Mouse (Mus musculus): ENCODE measurements at regions not wholly inside any gene's neighbourhood (a gene's known extent, or its start where the extent isn't known, plus 50 kb on each side); places are given as distances from the start of the nearest gene placed in this dataset.

DNA sequence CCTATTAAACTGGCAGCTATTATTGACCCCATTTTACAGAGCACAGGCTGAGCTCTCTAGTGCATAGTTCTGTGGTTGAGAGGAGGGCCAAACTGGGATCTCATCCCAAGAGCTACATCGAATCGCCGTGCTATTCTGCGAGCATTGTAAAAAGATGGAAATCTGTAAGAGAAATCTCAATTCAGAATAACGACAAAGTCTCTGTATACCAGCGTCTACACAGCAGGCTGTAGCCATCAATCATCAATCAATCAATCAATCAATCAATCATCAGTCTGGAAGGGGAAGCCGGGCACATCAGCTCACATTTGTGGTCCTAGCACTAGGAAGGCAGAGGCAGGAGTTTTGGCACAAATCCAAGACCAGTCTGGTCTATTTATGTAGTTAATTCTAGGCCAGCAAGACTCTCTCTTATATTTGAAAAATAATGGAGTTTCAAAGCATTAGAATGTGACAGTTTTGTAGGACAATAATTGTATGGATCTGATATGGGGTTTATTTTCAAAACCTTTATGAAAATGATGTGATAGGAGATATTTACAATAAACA, 234.0 kb downstream of the Dact1 start:
- Histone ChIP-seq H3K9me3 (replicated peaks) (no peaks in the 10 kb centered on the region), H3K27me3 (ENCODE audit: insufficient read depth, low read length) (no peaks in the 10 kb centered on the region), H3K4me3 (ENCODE audit: low read depth, low read length) (no peak overlapping the region), H3K36me3 (replicated peaks) (no peaks in the 10 kb centered on the region), H3K4me1 (ENCODE audit: insufficient read depth, low read depth, low read length) (no peaks in the 10 kb centered on the region)
- TF ChIP-seq POLR2AphosphoS5 (IDR thresholded peaks at IDR 0.05; ENCODE audit: insufficient replicate concordance, low read depth, low read length) (no peak), GATA1 (IDR thresholded peaks at IDR 0.05; ENCODE audit: borderline replicate concordance, low read length) (no peak), TAL1 (conservative IDR thresholded peaks at IDR 0.05; ENCODE audit: low read depth, low read length) (no peak), CTCF (IDR thresholded peaks at IDR 0.05; ENCODE audit: low read depth, low read length) (no peak), GATA2 (IDR thresholded peaks at IDR 0.05; ENCODE audit: borderline replicate concordance, low read depth, low read length) (no peak)
- no peak for DNase-seq (ENCODE audit: low spot score)
- ATAC-seq (ENCODE audit: extremely low read depth, insufficient number of reproducible peaks, low FRiP score, poor library complexity, severe bottlenecking) = no peak

DNA sequence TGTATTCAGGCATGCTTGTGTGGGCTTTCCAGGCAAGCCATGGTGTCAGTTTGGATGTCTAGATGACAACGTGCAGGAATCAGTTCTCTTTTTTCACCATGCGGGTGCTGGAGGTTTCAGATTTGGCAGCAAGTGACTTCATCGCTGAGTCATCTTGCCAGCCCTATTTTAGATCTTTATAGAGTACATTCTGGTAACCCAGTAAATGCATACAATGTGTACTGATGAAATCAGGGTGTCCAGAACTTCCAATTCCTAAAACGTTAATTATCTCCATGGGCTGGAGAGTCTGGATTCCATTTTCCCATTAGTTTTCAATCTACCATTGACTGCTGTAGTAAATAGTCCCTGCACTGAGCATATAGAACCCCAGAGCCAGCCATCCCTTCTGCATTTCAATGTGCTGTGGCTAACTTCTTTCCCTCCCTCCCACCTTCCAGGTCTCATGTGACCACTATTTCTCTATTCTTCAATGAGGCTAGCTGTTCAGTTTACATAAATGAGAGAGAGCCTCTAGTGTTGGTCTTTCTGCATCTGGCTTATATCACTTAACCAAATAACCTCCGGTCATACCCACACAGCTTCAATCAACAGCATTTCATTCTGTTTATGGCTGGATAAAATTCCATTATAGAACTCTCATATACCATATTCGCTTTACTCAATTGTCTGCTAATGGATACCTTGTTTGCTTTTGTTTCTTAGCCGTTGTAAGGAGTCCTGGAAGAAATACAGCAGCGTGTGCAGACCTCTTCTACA, 234.9 kb downstream of the Dact1 start:
- no peak for DNase-seq (ENCODE audit: low spot score)

DNA sequence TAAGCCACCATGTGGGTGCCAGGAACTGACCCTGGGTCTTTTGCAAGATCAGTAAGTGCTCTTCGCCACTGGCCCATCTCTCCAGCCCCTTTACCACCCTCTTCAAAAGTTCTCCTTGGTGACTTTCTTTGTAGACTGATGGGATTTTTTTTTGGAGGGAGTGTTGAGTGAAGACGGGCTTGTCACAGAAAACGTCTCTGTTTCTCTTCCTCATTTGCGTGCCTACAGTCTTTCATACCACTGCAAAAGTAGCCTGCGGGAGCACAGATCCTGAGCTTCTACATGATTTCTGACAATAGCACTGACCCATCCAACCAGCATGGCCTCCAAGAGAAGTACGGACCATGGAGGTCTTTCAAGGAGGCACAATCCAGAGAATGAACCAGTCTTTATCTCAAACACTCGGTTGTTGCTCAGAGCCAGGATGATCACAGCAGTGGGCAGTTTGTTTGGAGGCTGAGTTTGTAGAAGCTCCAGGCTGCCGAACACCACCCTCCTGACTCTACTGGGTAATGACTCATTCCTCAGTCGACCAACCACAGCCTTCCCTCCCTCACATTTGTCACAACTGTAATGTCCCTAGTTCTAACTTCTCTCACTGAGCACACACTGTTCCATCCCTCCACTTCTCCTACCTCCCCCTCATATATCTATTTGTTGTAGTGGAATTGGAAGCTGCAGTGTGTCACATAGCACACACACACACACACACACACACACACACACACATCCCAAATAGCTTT, 237.0 kb downstream of the Dact1 start:
- H3K36me3 ChIP-seq (replicated peaks) = no peaks in the 10 kb centered on the region
- no peak overlapping the region for H3K4me3 ChIP-seq (ENCODE audit: low read depth, low read length)
- ATAC-seq (ENCODE audit: extremely low read depth, insufficient number of reproducible peaks, low FRiP score, poor library complexity, severe bottlenecking) = no peak
- DNase-seq (ENCODE audit: low spot score) = no peak
- TF ChIP-seq GATA2 (IDR thresholded peaks at IDR 0.05; ENCODE audit: borderline replicate concordance, low read depth, low read length) (no peak), TAL1 (conservative IDR thresholded peaks at IDR 0.05; ENCODE audit: low read depth, low read length) (no peak), CTCF (IDR thresholded peaks at IDR 0.05; ENCODE audit: low read depth, low read length) (no peak), POLR2AphosphoS5 (IDR thresholded peaks at IDR 0.05; ENCODE audit: insufficient replicate concordance, low read depth, low read length) (no peak)
- no peaks in the 10 kb centered on the region for H3K4me1 ChIP-seq (ENCODE audit: insufficient read depth, low read depth, low read length)
- no peaks in the 10 kb centered on the region for H3K9me3 ChIP-seq (replicated peaks)
- no peaks in the 10 kb centered on the region for H3K27me3 ChIP-seq (ENCODE audit: insufficient read depth, low read length)

More for the DNA sequence above, 234.9 kb downstream of the Dact1 start:
- H3K4me3 ChIP-seq (ENCODE audit: low read depth, low read length) = no peak overlapping the region
- no peak for TF ChIP-seq GATA1 (IDR thresholded peaks at IDR 0.05; ENCODE audit: borderline replicate concordance, low read length)
- TF ChIP-seq GATA2 (IDR thresholded peaks at IDR 0.05; ENCODE audit: borderline replicate concordance, low read depth, low read length) = no peak
- no peak for TF ChIP-seq CTCF (IDR thresholded peaks at IDR 0.05; ENCODE audit: low read depth, low read length)
- TF ChIP-seq POLR2AphosphoS5 (IDR thresholded peaks at IDR 0.05; ENCODE audit: insufficient replicate concordance, low read depth, low read length) = no peak
- no peak for TF ChIP-seq TAL1 (conservative IDR thresholded peaks at IDR 0.05; ENCODE audit: low read depth, low read length)
- no peak for ATAC-seq (ENCODE audit: extremely low read depth, insufficient number of reproducible peaks, low FRiP score, poor library complexity, severe bottlenecking)
- H3K36me3 ChIP-seq (replicated peaks) = no peaks in the 10 kb centered on the region
- no peaks in the 10 kb centered on the region for H3K27me3 ChIP-seq (ENCODE audit: insufficient read depth, low read length)
- no peaks in the 10 kb centered on the region for H3K4me1 ChIP-seq (ENCODE audit: insufficient read depth, low read depth, low read length)
- no peaks in the 10 kb centered on the region for H3K9me3 ChIP-seq (replicated peaks)

DNA sequence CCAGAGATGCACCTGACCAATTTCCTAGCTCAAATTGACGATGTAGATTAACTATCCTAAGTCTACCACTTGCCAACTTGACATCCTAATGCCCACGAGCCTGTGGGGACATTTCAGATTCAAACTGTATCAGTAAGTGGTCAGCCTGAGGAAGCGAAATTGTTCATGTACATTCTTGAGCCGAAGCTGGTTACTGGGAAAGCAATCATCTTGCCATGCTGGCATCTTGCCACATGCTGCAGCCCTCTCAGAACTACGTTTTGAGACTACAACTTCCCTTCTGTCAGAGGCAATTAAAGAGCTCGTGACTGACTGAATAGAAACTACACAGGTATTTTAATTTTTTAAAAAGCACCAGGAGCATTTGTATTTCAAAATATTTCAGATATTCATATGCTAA, 239.7 kb downstream of the Dact1 start:
- H3K4me1 ChIP-seq (ENCODE audit: insufficient read depth, low read depth, low read length) = no peaks in the 10 kb centered on the region
- H3K36me3 ChIP-seq (replicated peaks) = no peaks in the 10 kb centered on the region
- ATAC-seq (ENCODE audit: extremely low read depth, insufficient number of reproducible peaks, low FRiP score, poor library complexity, severe bottlenecking) = no peak
- no peaks in the 10 kb centered on the region for H3K27me3 ChIP-seq (ENCODE audit: insufficient read depth, low read length)
- H3K4me3 ChIP-seq (ENCODE audit: low read depth, low read length) = no peak overlapping the region
- no peaks in the 10 kb centered on the region for H3K9me3 ChIP-seq (replicated peaks)
- TF ChIP-seq TAL1 (conservative IDR thresholded peaks at IDR 0.05; ENCODE audit: low read depth, low read length) (no peak), CTCF (IDR thresholded peaks at IDR 0.05; ENCODE audit: low read depth, low read length) (no peak), GATA1 (IDR thresholded peaks at IDR 0.05; ENCODE audit: borderline replicate concordance, low read length) (no peak), POLR2AphosphoS5 (IDR thresholded peaks at IDR 0.05; ENCODE audit: insufficient replicate concordance, low read depth, low read length) (no peak), GATA2 (IDR thresholded peaks at IDR 0.05; ENCODE audit: borderline replicate concordance, low read depth, low read length) (no peak)
- no peak for DNase-seq (ENCODE audit: low spot score)

DNA sequence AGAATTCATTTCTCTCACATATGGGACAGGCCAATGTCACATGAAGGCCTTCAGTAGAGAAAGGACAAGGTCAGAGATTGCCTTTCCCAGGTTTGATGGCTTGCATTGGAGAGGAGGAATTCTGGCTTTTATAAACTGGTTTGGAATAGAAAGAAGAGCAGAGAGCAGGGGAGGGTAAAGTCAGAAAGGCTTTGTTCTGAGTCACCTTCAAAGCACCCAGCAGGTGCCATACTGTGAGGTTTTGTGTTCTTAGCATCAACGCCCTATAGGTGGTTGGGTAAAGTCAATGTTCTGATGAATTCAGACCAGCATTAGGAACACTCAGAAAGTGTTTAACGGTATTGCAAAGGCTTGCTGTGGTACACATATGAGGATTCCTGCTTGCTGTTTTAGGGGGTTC, 244.5 kb downstream of the Dact1 start:
- H3K4me3 ChIP-seq (ENCODE audit: low read depth, low read length) = no peak overlapping the region
- no peaks in the 10 kb centered on the region for H3K4me1 ChIP-seq (ENCODE audit: insufficient read depth, low read depth, low read length)
- no peak for ATAC-seq (ENCODE audit: extremely low read depth, insufficient number of reproducible peaks, low FRiP score, poor library complexity, severe bottlenecking)
- H3K36me3 ChIP-seq (replicated peaks) = no peaks in the 10 kb centered on the region
- DNase-seq (ENCODE audit: low spot score) = no peak
- no peaks in the 10 kb centered on the region for H3K9me3 ChIP-seq (replicated peaks)
- TF ChIP-seq CTCF (IDR thresholded peaks at IDR 0.05; ENCODE audit: low read depth, low read length) (no peak), POLR2AphosphoS5 (IDR thresholded peaks at IDR 0.05; ENCODE audit: insufficient replicate concordance, low read depth, low read length) (no peak), GATA1 (IDR thresholded peaks at IDR 0.05; ENCODE audit: borderline replicate concordance, low read length) (no peak), GATA2 (IDR thresholded peaks at IDR 0.05; ENCODE audit: borderline replicate concordance, low read depth, low read length) (no peak), TAL1 (conservative IDR thresholded peaks at IDR 0.05; ENCODE audit: low read depth, low read length) (no peak)
- H3K27me3 ChIP-seq (ENCODE audit: insufficient read depth, low read length) = no peaks in the 10 kb centered on the region; the same call in 1 of the 2 replicates

DNA sequence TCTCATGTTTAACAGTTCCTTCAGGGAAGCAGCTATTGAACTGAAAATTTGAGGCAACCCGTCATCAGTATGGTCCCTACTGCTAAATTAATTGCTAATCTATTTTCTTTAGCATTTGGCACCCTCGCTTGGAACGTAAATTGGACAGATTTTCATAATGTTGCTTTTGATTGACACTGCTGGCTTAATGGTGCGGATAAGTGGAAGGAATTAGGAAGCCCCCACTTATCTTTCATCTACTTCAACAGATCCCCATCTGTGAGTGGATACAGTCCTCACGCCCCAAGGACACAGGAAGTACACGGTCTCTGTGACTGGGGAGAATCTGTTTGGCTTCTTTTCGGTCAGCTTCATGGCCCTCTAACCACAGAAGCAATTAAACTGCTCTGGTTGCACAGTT, 251.6 kb downstream of the Dact1 start:
- H3K36me3 ChIP-seq (replicated peaks) = no peaks in the 10 kb centered on the region
- TF ChIP-seq GATA2 (IDR thresholded peaks at IDR 0.05; ENCODE audit: borderline replicate concordance, low read depth, low read length) (no peak), POLR2AphosphoS5 (IDR thresholded peaks at IDR 0.05; ENCODE audit: insufficient replicate concordance, low read depth, low read length) (no peak), TAL1 (conservative IDR thresholded peaks at IDR 0.05; ENCODE audit: low read depth, low read length) (no peak), GATA1 (IDR thresholded peaks at IDR 0.05; ENCODE audit: borderline replicate concordance, low read length) (no peak), CTCF (IDR thresholded peaks at IDR 0.05; ENCODE audit: low read depth, low read length) (no peak)
- no peak overlapping the region for H3K4me3 ChIP-seq (ENCODE audit: low read depth, low read length)
- H3K4me1 ChIP-seq (ENCODE audit: insufficient read depth, low read depth, low read length) = no peaks in the 10 kb centered on the region
- DNase-seq (ENCODE audit: low spot score) (no peak), ATAC-seq (ENCODE audit: extremely low read depth, insufficient number of reproducible peaks, low FRiP score, poor library complexity, severe bottlenecking) (no peak)
- no peaks in the 10 kb centered on the region; the same call in none of the 2 replicates for H3K27me3 ChIP-seq (ENCODE audit: insufficient read depth, low read length)
- H3K9me3 ChIP-seq (replicated peaks) = peaks cover 15% of the 10 kb centered on the region
